16 mouse cellular contexts compared by ENCODE assay signal in the genomic region with DNA sequence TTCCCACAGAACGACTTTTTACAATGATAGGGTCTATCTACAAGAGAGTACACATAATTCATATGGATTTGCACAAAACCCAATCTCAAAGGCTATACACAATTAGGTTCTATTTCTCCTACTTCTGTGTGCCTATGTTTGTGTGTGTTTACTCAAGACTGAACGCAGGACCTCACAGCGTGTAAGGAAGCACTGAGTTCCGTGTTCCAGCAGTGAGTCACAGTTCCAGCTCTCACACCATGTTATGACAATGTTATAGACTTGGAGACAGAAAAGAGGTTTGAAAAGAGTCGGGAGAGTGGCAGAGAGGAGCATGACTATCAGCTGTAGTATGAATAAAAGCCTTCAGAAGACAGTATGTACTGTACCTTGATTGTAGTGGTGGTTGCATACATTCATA.
"Had no signal": no experiment of that assay in that cellular context is flagged by ENCODE, and none has a peak within 500 bp of the region (broad histone marks: within the 10 kb centered on the region; RNA-seq: fewer than 3 reads in every experiment).

No protein-coding gene starts in this region.

- H3K9ac ChIP-seq: neural tube, embryonic 12.5 days; neural tube, embryonic 13.5 days; neural tube, embryonic 15.5 days; stomach, embryonic 15.5 days had no signal

- H3K27me3 ChIP-seq: neural tube, embryonic 12.5 days; neural tube, embryonic 13.5 days; neural tube, embryonic 15.5 days; stomach, embryonic 15.5 days had no signal

- H3K27ac ChIP-seq: neural tube, embryonic 12.5 days; neural tube, embryonic 13.5 days; neural tube, embryonic 15.5 days; stomach, embryonic 15.5 days had no signal

- H3K4me1 ChIP-seq: neural tube, embryonic 12.5 days; neural tube, embryonic 13.5 days; neural tube, embryonic 15.5 days; stomach, embryonic 15.5 days had no signal

- DNase-seq: retina, postnatal 1 day; right cerebral cortex, adult 18-20 months; right cerebral cortex, postnatal 14 days; right cerebral cortex, postnatal 25 days; right cerebral cortex, postnatal 4 days; spleen, adult 18-20 months; thymus, adult 18-20 months; thymus, adult 2 months; thymus, postnatal 14 days; thymus, postnatal 25 days; thymus, postnatal 36 days; thymus, postnatal 4 days had no signal

- H3K4me2 ChIP-seq: neural tube, embryonic 12.5 days; neural tube, embryonic 13.5 days; neural tube, embryonic 15.5 days; stomach, embryonic 15.5 days had no signal

- H3K9me3 ChIP-seq: neural tube, embryonic 12.5 days; neural tube, embryonic 13.5 days; neural tube, embryonic 15.5 days; stomach, embryonic 15.5 days had no signal

- H3K4me3 ChIP-seq: neural tube, embryonic 12.5 days; neural tube, embryonic 13.5 days; neural tube, embryonic 15.5 days; stomach, embryonic 15.5 days had no signal
